Mouse (Mus musculus) frontal cortex, postnatal 10 days (tissue): ENCODE measurements at regions not wholly inside any gene's neighbourhood (a gene's known extent, or its start where the extent isn't known, plus 50 kb on each side); places are given as distances from the start of the nearest gene placed in this dataset.

Experiments used
- DNase-seq, 2 experiments: peaks; one replicate each; pipeline ENCODE4 v3.0.0; 2022; ENCODE audit warnings: low spot score in 2 of 2, mixed read lengths in 1 of 2

DNA sequence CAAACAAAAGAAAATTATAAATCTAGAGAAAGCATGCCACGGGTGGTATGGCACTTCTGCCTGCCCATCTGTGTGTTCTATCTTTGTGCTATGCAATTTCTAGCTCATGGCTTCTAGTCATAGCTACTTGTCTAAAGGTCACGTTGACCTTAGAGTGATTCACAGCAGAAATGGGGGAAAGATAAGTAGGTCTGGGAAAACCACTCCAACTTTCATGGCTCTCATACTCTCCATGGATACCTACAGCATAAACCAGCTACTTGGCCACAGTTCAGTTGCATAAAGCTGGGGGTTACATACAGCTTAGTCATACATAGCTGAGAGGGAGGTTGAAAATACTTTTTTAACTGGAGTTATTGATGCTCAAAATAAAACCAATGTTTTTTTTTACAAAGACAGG, 100.6 kb upstream of the Trpc6 start:
- DNase-seq = peak in 1 of 2 experiments; percentile 6

- no peak for DNase-seq
These were observed 92.5 kb upstream of the Trpc6 start for GRCm38 (mm10) chr9:8451471-8451870.

GRCm38 (mm10) chr9:8453591-8453990, 90.4 kb upstream of the Trpc6 start:
- DNase-seq = no peak

GRCm38 (mm10) chr9:8454557-8454956, 89.4 kb upstream of the Trpc6 start:
- DNase-seq = no peak

DNA sequence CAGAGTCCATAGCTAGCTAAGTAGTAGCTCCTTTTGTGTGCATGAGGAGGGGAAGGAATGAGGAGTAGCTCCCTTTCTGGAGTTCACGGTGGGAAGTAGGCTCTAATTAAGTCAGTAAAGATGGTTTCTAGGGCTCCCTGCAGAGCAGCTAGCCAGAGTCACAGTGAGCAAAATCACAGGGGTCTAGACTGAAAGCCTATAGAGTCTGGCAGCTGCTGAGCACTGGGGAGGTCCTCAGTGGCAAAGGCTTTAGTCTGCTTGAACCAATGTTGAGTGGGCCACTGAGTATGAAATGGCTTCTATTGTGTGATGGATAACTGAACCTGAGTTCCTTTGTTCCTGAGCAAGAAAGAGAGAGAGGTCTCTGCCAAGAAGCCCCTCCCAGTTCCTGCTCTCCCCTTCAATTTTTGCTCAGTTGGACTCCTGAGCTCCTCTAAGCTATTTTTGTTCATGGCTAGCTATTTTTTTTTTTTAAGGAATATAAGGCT, 84.8 kb upstream of the Trpc6 start:
- DNase-seq = no peak

DNA sequence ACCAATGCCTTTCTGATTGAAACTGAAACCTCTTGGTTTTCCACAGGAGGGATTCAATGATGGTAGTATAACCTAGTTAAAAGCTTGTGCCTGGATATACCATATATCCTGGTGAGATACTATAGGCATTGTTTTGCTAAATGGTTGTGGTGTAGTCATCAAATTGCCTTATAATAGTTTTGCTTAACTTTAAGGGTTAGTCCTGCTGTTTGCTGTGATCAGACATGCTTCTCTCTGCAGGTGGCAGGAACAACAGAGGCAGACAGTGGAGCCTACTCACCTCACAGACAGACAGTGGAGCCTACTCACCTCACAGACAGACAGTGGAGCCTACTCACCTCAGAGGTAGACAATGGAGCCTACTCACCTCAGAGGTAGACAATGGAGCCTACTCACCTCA, 82.2 kb upstream of the Trpc6 start:
- no peak for DNase-seq

GRCm38 (mm10) chr9:8462881-8463280, 81.1 kb upstream of the Trpc6 start:
- DNase-seq = no peak

DNA sequence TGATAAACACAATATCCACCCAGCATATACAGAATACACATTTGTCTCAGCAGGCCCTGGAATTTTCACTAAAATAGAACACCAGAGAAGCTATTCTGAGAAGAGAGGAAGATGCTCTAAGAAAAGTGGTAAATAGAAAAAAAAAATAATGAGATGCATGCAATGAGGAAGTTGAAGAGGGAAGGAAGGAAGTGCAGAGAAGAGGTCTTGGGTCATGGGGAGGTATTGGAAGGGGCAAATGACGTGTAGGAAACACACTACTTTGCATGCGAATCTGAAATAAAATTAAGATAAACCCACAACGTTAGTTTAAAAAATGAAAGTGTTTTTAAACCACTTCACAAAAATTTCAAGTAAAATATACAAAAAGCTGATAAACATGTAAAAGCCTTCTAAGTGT, 57.4 kb upstream of the Trpc6 start:
- no peak for DNase-seq

DNA sequence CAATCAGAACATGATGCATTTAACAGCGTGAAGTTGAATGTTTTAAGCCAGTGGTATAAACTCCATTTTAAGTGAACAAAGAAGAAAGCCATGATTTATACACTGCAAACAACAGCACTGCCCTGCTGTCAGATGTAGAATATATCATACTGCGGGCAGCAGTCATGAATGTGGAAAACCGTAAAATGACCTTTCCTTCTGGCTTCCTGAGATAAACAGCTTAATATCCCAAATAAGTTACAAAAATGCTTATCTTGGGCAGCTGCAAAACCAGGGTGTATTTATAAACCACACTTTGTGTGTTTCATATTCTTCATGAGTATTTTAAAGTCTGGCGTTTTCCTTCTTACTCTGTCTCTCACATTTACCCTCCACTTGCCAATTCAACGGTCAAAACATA, 56.1 kb upstream of the Trpc6 start:
- no peak for DNase-seq
